Mouse (Mus musculus): Measurements from ENCODE around the gene Ubap2. TPM values are rescaled to one million over a fixed set of nuclear protein-coding genes. Genes with fewer than 3 reads are reported as not detected.

Ubap2 gene
- polyA plus RNA-seq, 1 experiment from 2014 or later: 61.3 TPM

GRCm38 (mm10) chr4:41284087-41284486 is 9.1 kb upstream of the Ubap2 start:
- H3K9ac ChIP-seq (replicated peaks; ENCODE audit: low read depth, low read length): no peak overlapping the region
- H3K36me3 ChIP-seq (ENCODE audit: control insufficient read depth, insufficient read depth, low read length): no peaks in the 10 kb centered on the region
- no peaks in the 10 kb centered on the region for H3K27me3 ChIP-seq (ENCODE audit: control insufficient read depth, insufficient read depth, low read length)
- H3K9me3 ChIP-seq (ENCODE audit: control insufficient read depth, low read depth, low read length): no peaks in the 10 kb centered on the region
- H3K4me3 ChIP-seq (ENCODE audit: low read depth, low read length): no peak overlapping the region
- no peak overlapping the region for H3K4me2 ChIP-seq (replicated peaks; ENCODE audit: low read depth, low read length)
- WGBS: 54% methylated on average over 2 of the region's 2 CpGs
- peak overlapping the region; percentile 55; the same call in 1 of the 2 replicates for H3K27ac ChIP-seq (ENCODE audit: low read length)
- 0 out of 2 replicates have a peak, but pooled peaks have one; percentile 42 for ATAC-seq (ENCODE audit: insufficient number of reproducible peaks, insufficient read depth, low FRiP score, low read depth)
- H3K4me1 ChIP-seq (ENCODE audit: control insufficient read depth, insufficient read depth, low read length): no peaks in the 10 kb centered on the region

- H3K9ac ChIP-seq (replicated peaks; ENCODE audit: low read depth, low read length): peak overlapping the region; percentile 77
- WGBS: 57% methylated on average over 5 of the region's 5 CpGs
- H3K9me3 ChIP-seq (ENCODE audit: control insufficient read depth, low read depth, low read length): no peaks in the 10 kb centered on the region
- peak overlapping the region; percentile 92 for H3K27ac ChIP-seq (ENCODE audit: low read length)
- peak overlapping the region; percentile 89 for H3K4me3 ChIP-seq (ENCODE audit: low read depth, low read length)
- H3K27me3 ChIP-seq (ENCODE audit: control insufficient read depth, insufficient read depth, low read length): no peaks in the 10 kb centered on the region
- peaks cover 3% of the 10 kb centered on the region; the same call in 1 of the 2 replicates for H3K36me3 ChIP-seq (ENCODE audit: control insufficient read depth, insufficient read depth, low read length)
- peaks cover 18% of the 10 kb centered on the region for H3K4me1 ChIP-seq (ENCODE audit: control insufficient read depth, insufficient read depth, low read length)
- no peak for ATAC-seq (ENCODE audit: insufficient number of reproducible peaks, insufficient read depth, low FRiP score, low read depth)
- peak overlapping the region; percentile 60 for H3K4me2 ChIP-seq (replicated peaks; ENCODE audit: low read depth, low read length)
Measured at GRCm38 (mm10) chr4:41275927-41276326, 983 bp upstream of the Ubap2 start.

DNA sequence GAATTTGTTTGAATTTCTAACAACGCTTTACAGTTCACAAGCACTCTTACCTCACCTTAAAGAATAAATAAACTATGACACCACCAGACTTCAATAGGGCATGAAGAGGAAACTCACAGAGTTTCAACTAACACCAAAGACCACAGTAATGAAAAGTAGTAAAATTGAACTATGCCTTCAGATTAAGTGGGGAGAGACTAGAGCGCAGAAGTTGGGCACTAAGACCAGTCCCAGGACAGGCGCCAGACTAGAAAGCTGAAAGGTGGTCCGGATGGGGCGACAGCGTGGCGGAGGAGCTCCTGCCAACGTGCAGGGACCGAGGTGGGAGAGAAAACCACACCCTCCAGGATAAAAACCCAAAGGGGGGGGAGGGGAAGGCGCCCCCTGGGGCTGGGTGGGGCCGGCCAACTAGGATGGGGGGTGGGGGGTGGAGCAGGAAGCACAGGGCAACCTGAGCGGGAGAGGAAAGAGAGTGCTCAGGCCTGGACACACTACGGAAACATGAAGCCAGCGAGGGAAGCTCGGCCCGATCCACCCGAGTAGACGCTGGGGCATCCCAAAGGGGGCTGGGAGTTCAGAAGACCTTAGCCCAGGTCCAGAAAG is 466 bp downstream of the Ubap2 start:
- WGBS: 2% methylated on average over 18 of the region's 18 CpGs
- Histone ChIP-seq H3K4me1 (ENCODE audit: control insufficient read depth, insufficient read depth, low read length) (peaks cover 18% of the 10 kb centered on the region), H3K9ac (replicated peaks; ENCODE audit: low read depth, low read length) (peak overlapping the region; percentile 77), H3K9me3 (ENCODE audit: control insufficient read depth, low read depth, low read length) (no peaks in the 10 kb centered on the region), H3K27me3 (ENCODE audit: control insufficient read depth, insufficient read depth, low read length) (no peaks in the 10 kb centered on the region), H3K36me3 (ENCODE audit: control insufficient read depth, insufficient read depth, low read length) (peaks cover 9% of the 10 kb centered on the region; the same call in 1 of the 2 replicates), H3K4me3 (ENCODE audit: low read depth, low read length) (peak overlapping the region; percentile 89), H3K4me2 (replicated peaks; ENCODE audit: low read depth, low read length) (peak overlapping the region; percentile 77), H3K27ac (ENCODE audit: low read length) (peak overlapping the region; percentile 92)
- peak; percentile 62 for ATAC-seq (ENCODE audit: insufficient number of reproducible peaks, insufficient read depth, low FRiP score, low read depth)

DNA sequence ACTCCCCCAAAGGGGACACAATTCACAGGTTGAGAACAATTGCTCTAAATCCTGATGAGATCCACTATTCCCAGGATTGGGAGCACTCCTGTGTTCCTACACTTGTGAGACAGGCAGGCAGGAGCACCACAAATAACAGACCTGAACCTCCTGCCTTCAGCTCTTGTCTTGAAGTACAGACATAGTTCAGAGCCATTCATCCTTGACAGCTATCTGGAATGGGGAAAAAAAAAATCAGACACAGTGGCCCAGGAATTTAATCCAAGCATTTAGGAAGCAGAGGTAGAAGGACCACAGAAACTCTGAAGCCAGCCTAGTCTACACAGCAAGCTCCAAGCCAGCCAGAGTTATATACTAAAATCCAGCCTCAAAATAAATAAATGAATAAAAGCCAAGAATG is 6.8 kb downstream of the Ubap2 start:
- Histone ChIP-seq H3K27ac (ENCODE audit: low read length) (no peak overlapping the region), H3K36me3 (ENCODE audit: control insufficient read depth, insufficient read depth, low read length) (peaks cover 20% of the 10 kb centered on the region; the same call in 1 of the 2 replicates), H3K9me3 (ENCODE audit: control insufficient read depth, low read depth, low read length) (no peaks in the 10 kb centered on the region), H3K4me2 (replicated peaks; ENCODE audit: low read depth, low read length) (no peak overlapping the region), H3K9ac (replicated peaks; ENCODE audit: low read depth, low read length) (no peak overlapping the region), H3K27me3 (ENCODE audit: control insufficient read depth, insufficient read depth, low read length) (no peaks in the 10 kb centered on the region), H3K4me1 (ENCODE audit: control insufficient read depth, insufficient read depth, low read length) (peaks cover 9% of the 10 kb centered on the region), H3K4me3 (ENCODE audit: low read depth, low read length) (no peak overlapping the region)
- no peak for ATAC-seq (ENCODE audit: insufficient number of reproducible peaks, insufficient read depth, low FRiP score, low read depth)

GRCm38 (mm10) chr4:41266350-41266749 is 8.6 kb downstream of the Ubap2 start:
- H3K4me3 ChIP-seq (ENCODE audit: low read depth, low read length): no peak overlapping the region
- H3K9me3 ChIP-seq (ENCODE audit: control insufficient read depth, low read depth, low read length): no peaks in the 10 kb centered on the region
- no peak overlapping the region for H3K4me2 ChIP-seq (replicated peaks; ENCODE audit: low read depth, low read length)
- no peaks in the 10 kb centered on the region for H3K27me3 ChIP-seq (ENCODE audit: control insufficient read depth, insufficient read depth, low read length)
- H3K27ac ChIP-seq (ENCODE audit: low read length): no peak overlapping the region
- WGBS: 49% methylated on average over 4 of the region's 4 CpGs
- no peak overlapping the region for H3K9ac ChIP-seq (replicated peaks; ENCODE audit: low read depth, low read length)
- ATAC-seq (ENCODE audit: insufficient number of reproducible peaks, insufficient read depth, low FRiP score, low read depth): no peak
- no peaks in the 10 kb centered on the region for H3K4me1 ChIP-seq (ENCODE audit: control insufficient read depth, insufficient read depth, low read length)
- peaks cover 28% of the 10 kb centered on the region; the same call in 1 of the 2 replicates for H3K36me3 ChIP-seq (ENCODE audit: control insufficient read depth, insufficient read depth, low read length)

DNA sequence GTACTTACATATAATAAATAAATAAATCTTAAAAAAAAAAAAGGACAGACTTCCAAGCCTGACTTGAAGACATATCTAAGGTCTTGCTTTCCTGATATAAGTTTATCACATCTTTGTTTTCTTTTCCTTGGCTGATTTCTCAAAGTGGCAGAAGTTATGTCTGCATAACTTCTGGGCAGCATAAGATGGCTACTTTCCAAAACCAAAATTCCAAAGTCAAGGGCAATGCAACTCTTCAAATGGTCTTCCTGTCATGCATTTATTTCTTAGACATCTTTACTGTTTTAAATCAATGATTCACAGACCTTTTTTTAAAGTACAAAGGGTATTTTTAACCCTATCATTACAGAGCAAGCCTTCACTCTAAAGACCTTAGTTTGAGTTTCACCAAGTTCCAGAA is 14.3 kb downstream of the Ubap2 start:
- Histone ChIP-seq H3K27ac (ENCODE audit: low read length) (no peak overlapping the region), H3K27me3 (ENCODE audit: control insufficient read depth, insufficient read depth, low read length) (no peaks in the 10 kb centered on the region)

DNA sequence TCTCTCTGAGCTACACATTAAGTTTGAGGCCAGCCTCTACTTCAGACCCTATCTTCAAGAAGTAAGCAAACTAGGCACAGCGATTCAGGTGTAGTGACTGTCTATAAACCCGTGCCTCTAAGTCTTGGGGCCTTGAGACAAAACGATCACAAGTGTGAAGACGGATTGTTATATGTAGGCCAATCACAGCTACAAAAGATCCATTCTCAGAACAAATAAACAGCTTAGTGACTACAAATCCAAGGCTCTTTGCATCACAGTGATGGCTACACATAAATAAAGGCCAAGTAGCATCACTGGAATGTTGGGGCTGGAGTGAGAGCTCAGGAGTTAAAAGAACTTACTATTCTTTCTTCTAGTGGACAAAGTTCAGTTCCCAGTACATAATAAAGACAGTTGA is 15.9 kb downstream of the Ubap2 start:
- Histone ChIP-seq H3K36me3 (ENCODE audit: control insufficient read depth, insufficient read depth, low read length) (peaks cover 8% of the 10 kb centered on the region; the same call in 1 of the 2 replicates), H3K27me3 (ENCODE audit: control insufficient read depth, insufficient read depth, low read length) (no peaks in the 10 kb centered on the region), H3K9me3 (ENCODE audit: control insufficient read depth, low read depth, low read length) (no peaks in the 10 kb centered on the region), H3K4me1 (ENCODE audit: control insufficient read depth, insufficient read depth, low read length) (no peaks in the 10 kb centered on the region), H3K4me2 (replicated peaks; ENCODE audit: low read depth, low read length) (no peak overlapping the region), H3K4me3 (ENCODE audit: low read depth, low read length) (no peak overlapping the region), H3K27ac (ENCODE audit: low read length) (no peak overlapping the region), H3K9ac (replicated peaks; ENCODE audit: low read depth, low read length) (no peak overlapping the region)
- 90% methylated on average over 4 of the region's 4 CpGs for WGBS
- no peak for ATAC-seq (ENCODE audit: insufficient number of reproducible peaks, insufficient read depth, low FRiP score, low read depth)

More for the DNA sequence above, 14.3 kb downstream of the Ubap2 start:
- Histone ChIP-seq H3K4me3 (ENCODE audit: low read depth, low read length) (no peak overlapping the region), H3K9ac (replicated peaks; ENCODE audit: low read depth, low read length) (no peak overlapping the region), H3K9me3 (ENCODE audit: control insufficient read depth, low read depth, low read length) (no peaks in the 10 kb centered on the region), H3K36me3 (ENCODE audit: control insufficient read depth, insufficient read depth, low read length) (peaks cover 10% of the 10 kb centered on the region; the same call in 1 of the 2 replicates), H3K4me1 (ENCODE audit: control insufficient read depth, insufficient read depth, low read length) (no peaks in the 10 kb centered on the region), H3K4me2 (replicated peaks; ENCODE audit: low read depth, low read length) (no peak overlapping the region)
- no peak for ATAC-seq (ENCODE audit: insufficient number of reproducible peaks, insufficient read depth, low FRiP score, low read depth)

GRCm38 (mm10) chr4:41257752-41258151 is 17.2 kb downstream of the Ubap2 start:
- Histone ChIP-seq H3K4me1 (ENCODE audit: control insufficient read depth, insufficient read depth, low read length) (0 out of 2 replicates have a peak, but pooled peaks cover 3% of the 10 kb centered on the region), H3K27ac (ENCODE audit: low read length) (no peak overlapping the region), H3K4me2 (replicated peaks; ENCODE audit: low read depth, low read length) (no peak overlapping the region), H3K9ac (replicated peaks; ENCODE audit: low read depth, low read length) (no peak overlapping the region), H3K36me3 (ENCODE audit: control insufficient read depth, insufficient read depth, low read length) (peaks cover 7% of the 10 kb centered on the region; the same call in 1 of the 2 replicates), H3K9me3 (ENCODE audit: control insufficient read depth, low read depth, low read length) (no peaks in the 10 kb centered on the region), H3K27me3 (ENCODE audit: control insufficient read depth, insufficient read depth, low read length) (no peaks in the 10 kb centered on the region), H3K4me3 (ENCODE audit: low read depth, low read length) (no peak overlapping the region)
- WGBS: 82% methylated on average over 1 of the region's 1 CpGs
- no peak for ATAC-seq (ENCODE audit: insufficient number of reproducible peaks, insufficient read depth, low FRiP score, low read depth)

Data from stomach, embryonic 14.5 days (tissue).